Mouse (Mus musculus): ENCODE data around the gene Slc44a3.

Gene Slc44a3

GRCm38 (mm10) chr3:121532176-121532575, at the start of gene Slc44a3:
TSS of gene Slc44a3 (minus strand) at chr3:121532404.
- DNase-seq (ENCODE audit: low read depth), result no peak

GRCm38 (mm10) chr3:121579880-121580549, 47.8 kb upstream of the Slc44a3 start:
- DNase-seq (ENCODE audit: low read depth), result peak; percentile 48

GRCm38 (mm10) chr3:121579402-121579801, 47.2 kb upstream of the Slc44a3 start:
- DNase-seq (ENCODE audit: low read depth), result peak; percentile 46

GRCm38 (mm10) chr3:121578706-121579105, 46.5 kb upstream of the Slc44a3 start:
- no peak for DNase-seq (ENCODE audit: low read depth)

- DNase-seq (ENCODE audit: low read depth), result no peak
Measured at GRCm38 (mm10) chr3:121577641-121578040, 45.4 kb upstream of the Slc44a3 start.

GRCm38 (mm10) chr3:121577032-121577591, 44.9 kb upstream of the Slc44a3 start:
- DNase-seq (ENCODE audit: low read depth), result peak; percentile 73

GRCm38 (mm10) chr3:121576367-121576766, 44.2 kb upstream of the Slc44a3 start:
- DNase-seq (ENCODE audit: low read depth), result no peak

- no peak for DNase-seq (ENCODE audit: low read depth)
Measured at GRCm38 (mm10) chr3:121574386-121574785, 42.2 kb upstream of the Slc44a3 start.

GRCm38 (mm10) chr3:121573858-121574257, 41.7 kb upstream of the Slc44a3 start:
- DNase-seq (ENCODE audit: low read depth), result no peak

GRCm38 (mm10) chr3:121571491-121571890, 39.3 kb upstream of the Slc44a3 start:
- no peak for DNase-seq (ENCODE audit: low read depth)

GRCm38 (mm10) chr3:121570623-121571022, 38.4 kb upstream of the Slc44a3 start:
- peak; percentile 14 for DNase-seq (ENCODE audit: low read depth)

- no peak for DNase-seq (ENCODE audit: low read depth)
Measured at GRCm38 (mm10) chr3:121569767-121570166, 37.6 kb upstream of the Slc44a3 start.

GRCm38 (mm10) chr3:121569004-121569403, 36.8 kb upstream of the Slc44a3 start:
- DNase-seq (ENCODE audit: low read depth), result no peak

- DNase-seq (ENCODE audit: low read depth), result no peak
Measured at GRCm38 (mm10) chr3:121567904-121568303, 35.7 kb upstream of the Slc44a3 start.

GRCm38 (mm10) chr3:121567337-121567900, 35.2 kb upstream of the Slc44a3 start:
- DNase-seq (ENCODE audit: low read depth), result no peak

- no peak for DNase-seq (ENCODE audit: low read depth)
Measured at GRCm38 (mm10) chr3:121566901-121567300, 34.7 kb upstream of the Slc44a3 start.

GRCm38 (mm10) chr3:121561803-121562202, 29.6 kb upstream of the Slc44a3 start:
- DNase-seq (ENCODE audit: low read depth), result no peak

- no peak for DNase-seq (ENCODE audit: low read depth)
Measured at GRCm38 (mm10) chr3:121560115-121560865, 28.1 kb upstream of the Slc44a3 start.

- no peak for DNase-seq (ENCODE audit: low read depth)
Measured at GRCm38 (mm10) chr3:121559406-121560114, 27.4 kb upstream of the Slc44a3 start.

- no peak for DNase-seq (ENCODE audit: low read depth)
Measured at GRCm38 (mm10) chr3:121558861-121559260, 26.7 kb upstream of the Slc44a3 start.

GRCm38 (mm10) chr3:121556304-121556703, 24.1 kb upstream of the Slc44a3 start:
- no peak for DNase-seq (ENCODE audit: low read depth)

- DNase-seq (ENCODE audit: low read depth), result no peak
Measured at GRCm38 (mm10) chr3:121553294-121553693, 21.1 kb upstream of the Slc44a3 start.
